In genomic region chr4:140960781-140961466, GRCm38 (mm10) we compare ENCODE assay signal across 7 mouse cellular contexts. TPM values are rescaled to one million over a fixed set of nuclear protein-coding genes. Genes with fewer than 3 reads are reported as not detected.
DNase-seq lines count a peak whose midpoint lies in the region; ATAC-seq and TF ChIP-seq lines count a peak whose summit lies in the region.

TSS of gene Sdhb (plus strand) at chr4:140961203.

- peak; percentile 97 for DNase-seq in adrenal gland, postnatal 10 days
- peak; percentile 99 for DNase-seq in embryonic facial prominence, embryonic 10.5 days (ENCODE audit: low spot score)
- DNase-seq in gonadal fat pad, adult 2 months (ENCODE audit: low read depth) = peak; percentile 79
- peak; percentile 97 for DNase-seq in left cerebral cortex, postnatal 4 days

- intact Hi-C loops in left cerebral cortex, postnatal 4 days (cut with DNase I) = loop anchor here (5.0 kb wide), 1 partner anchor 71 kb away; no protein-coding TSS in a partner anchor

- peaks cover 55% of the 10 kb centered on the region for H3K4me1 ChIP-seq in embryonic facial prominence, embryonic 10.5 days
- H3K4me1 ChIP-seq in intestine, postnatal 0 days (replicated peaks; ENCODE audit: control insufficient read depth, insufficient read depth, low read length) = no peaks in the 10 kb centered on the region; the same call in 1 of the 2 replicates
- H3K4me1 ChIP-seq in midbrain, embryonic 12.5 days = peaks cover 37% of the 10 kb centered on the region
- peaks cover 18% of the 10 kb centered on the region for H3K4me1 ChIP-seq in small intestine, adult 2 months (ENCODE audit: control insufficient read depth, insufficient read depth, insufficient read length, low read length)

- H3K4me2 ChIP-seq in intestine, postnatal 0 days (replicated peaks; ENCODE audit: low read depth) = peak within 1 kb of the TSS; percentile 75
- peak within 1 kb of the TSS; percentile 98 for H3K4me2 ChIP-seq in midbrain, embryonic 12.5 days (replicated peaks)

- no peaks in the 10 kb centered on the region for H3K9me3 ChIP-seq in embryonic facial prominence, embryonic 10.5 days
- no peaks in the 10 kb centered on the region for H3K9me3 ChIP-seq in intestine, postnatal 0 days (ENCODE audit: control insufficient read depth)
- H3K9me3 ChIP-seq in midbrain, embryonic 12.5 days = no peaks in the 10 kb centered on the region

- H3K9ac ChIP-seq in intestine, postnatal 0 days (ENCODE audit: low read depth, low read length) = peak within 1 kb of the TSS; percentile 85
- peak within 1 kb of the TSS; percentile 94 for H3K9ac ChIP-seq in midbrain, embryonic 12.5 days (replicated peaks)

- peaks cover 7% of the 10 kb centered on the region; the same call in 1 of the 2 replicates for H3K27me3 ChIP-seq in embryonic facial prominence, embryonic 10.5 days (replicated peaks; ENCODE audit: low read depth, poor library complexity, severe bottlenecking)
- no peaks in the 10 kb centered on the region for H3K27me3 ChIP-seq in intestine, postnatal 0 days (replicated peaks; ENCODE audit: control insufficient read depth, insufficient read depth, low read length)
- H3K27me3 ChIP-seq in midbrain, embryonic 12.5 days = no peaks in the 10 kb centered on the region
- no peaks in the 10 kb centered on the region; the same call in 1 of the 2 replicates for H3K27me3 ChIP-seq in small intestine, adult 2 months (ENCODE audit: control insufficient read depth, insufficient read depth, low read length)

- 4% methylated on average over 37 of the region's 37 CpGs for WGBS in embryonic facial prominence, embryonic 10.5 days
- 2% methylated on average over 37 of the region's 37 CpGs for WGBS in intestine, postnatal 0 days
- WGBS in midbrain, embryonic 12.5 days = 4% methylated on average over 37 of the region's 37 CpGs
- under 1% methylated on average over 37 of the region's 37 CpGs for WGBS in small intestine, adult 2 months

- no peak for TF ChIP-seq CTCF in intestine, postnatal 0 days (IDR thresholded peaks at IDR 0.05; ENCODE audit: low read depth)
- no peak for TF ChIP-seq CTCF in small intestine, adult 2 months (IDR thresholded peaks at IDR 0.05; ENCODE audit: extremely low read depth, insufficient read length, insufficient replicate concordance, low read depth, low read length)

- peak within 1 kb of the TSS; percentile 93 for H3K4me3 ChIP-seq in embryonic facial prominence, embryonic 10.5 days
- peak within 1 kb of the TSS; percentile 76 for H3K4me3 ChIP-seq in intestine, postnatal 0 days (ENCODE audit: low read depth, low read length)
- peak within 1 kb of the TSS; percentile 98 for H3K4me3 ChIP-seq in midbrain, embryonic 12.5 days
- peak within 1 kb of the TSS; percentile 85 for H3K4me3 ChIP-seq in small intestine, adult 2 months (ENCODE audit: low read depth, low read length)

- peaks cover 8% of the 10 kb centered on the region for H3K36me3 ChIP-seq in embryonic facial prominence, embryonic 10.5 days (replicated peaks)
- peaks cover 1% of the 10 kb centered on the region; the same call in 1 of the 2 replicates for H3K36me3 ChIP-seq in intestine, postnatal 0 days (ENCODE audit: control insufficient read depth, insufficient read depth)
- H3K36me3 ChIP-seq in midbrain, embryonic 12.5 days = 0 out of 2 replicates have a peak, but pooled peaks cover 2% of the 10 kb centered on the region
- 0 out of 2 replicates have a peak, but pooled peaks cover under 1% of the 10 kb centered on the region for H3K36me3 ChIP-seq in small intestine, adult 2 months (ENCODE audit: control insufficient read depth, insufficient read depth, low read length)

- ATAC-seq in intestine, postnatal 0 days = peak; percentile 93
- peak; percentile 93 for ATAC-seq in midbrain, embryonic 12.5 days (ENCODE audit: low FRiP score, low read depth)

- H3K27ac ChIP-seq in embryonic facial prominence, embryonic 10.5 days (replicated peaks) = peak within 1 kb of the TSS; percentile 95
- H3K27ac ChIP-seq in intestine, postnatal 0 days (ENCODE audit: low read depth, low read length) = peak within 1 kb of the TSS; percentile 87
- H3K27ac ChIP-seq in midbrain, embryonic 12.5 days (replicated peaks) = peak within 1 kb of the TSS; percentile 79
- H3K27ac ChIP-seq in small intestine, adult 2 months (ENCODE audit: insufficient read depth, low read depth, low read length) = peak within 1 kb of the TSS; percentile 89

- peak; percentile 35 for TF ChIP-seq POLR2A in small intestine, adult 2 months (IDR thresholded peaks at IDR 0.05; ENCODE audit: low read depth, low read length)

RNA-seq across cellular contexts. Expression of gene Sdhb, which starts in this region (rescaled TPM):
- total RNA-seq in adrenal gland, postnatal 10 days (2021) = 100 to 1,000 TPM; 722 to 784 TPM
- polyA plus RNA-seq in embryonic facial prominence, embryonic 10.5 days (2016; fragmentation: Nextera tagmentation; extraction: Ambion mirVana) = 432 and 438 TPM in 2 replicates
- polyA plus RNA-seq in gonadal fat pad, adult 2 months (2012; rRNA removed) = 143 and 165 TPM in 2 replicates
- 588 and 627 TPM in 2 replicates for polyA plus RNA-seq in intestine, postnatal 0 days (2015; fragmentation: Nextera tagmentation; extraction: Ambion mirVana)
- total RNA-seq in left cerebral cortex, postnatal 4 days (2021) = 100 to 1,000 TPM; 174 to 177 TPM
- polyA plus RNA-seq in midbrain, embryonic 12.5 days (2016; fragmentation: Nextera tagmentation; extraction: Ambion mirVana) = 394 and 399 TPM in 2 replicates
- polyA plus RNA-seq in small intestine, adult 2 months (2012; rRNA removed) = 304 and 515 TPM in 2 replicates

Comparison
In these comparisons a context has a peak if more than half of its experiments do, and no peak if none do; other contexts are left out.
1. Peak in every context shown above with its lines: DNase-seq, ATAC-seq, H3K4me3 ChIP-seq and H3K27ac ChIP-seq.
2. RNA of gene Sdhb (total RNA-seq): 722 to 784 TPM in adrenal gland, postnatal 10 days; 174 to 177 TPM in left cerebral cortex, postnatal 4 days; every median in the first group is over 4 times any median in the second.